Mouse (Mus musculus) spleen, embryonic (tissue): ENCODE results near the gene Kcnk3.

ENCODE experiments used
- CTCF ChIA-PET: fragments of 350-600 bp; sonication (Branson Sonifier 250); formaldehyde crosslinking; loops from one replicate; lab custom pipeline; 2022; lab: Charles Lee

Gene Kcnk3

GRCm38 (mm10) chr5:30612575-30612974 is 24.6 kb downstream of the Kcnk3 start:
- CTCF ChIA-PET, result no interaction called here

GRCm38 (mm10) chr5:30613242-30613641 is 25.3 kb downstream of the Kcnk3 start:
- CTCF ChIA-PET, result no interaction called here

GRCm38 (mm10) chr5:30614221-30614620 is 26.3 kb downstream of the Kcnk3 start:
- CTCF ChIA-PET, result no interaction called here

GRCm38 (mm10) chr5:30615416-30615815 is 27.4 kb downstream of the Kcnk3 start:
- CTCF ChIA-PET, result no interaction called here

- CTCF ChIA-PET, result no interaction called here
Measured at GRCm38 (mm10) chr5:30615819-30616218, 27.8 kb downstream of the Kcnk3 start.

- CTCF ChIA-PET, result interaction anchor here (0.5 kb wide), 1 partner anchor 156 kb away, joined by 3 read pairs; no protein-coding TSS in a partner anchor
Measured at GRCm38 (mm10) chr5:30616644-30617043, 28.7 kb downstream of the Kcnk3 start.

GRCm38 (mm10) chr5:30617357-30617756 is 29.4 kb downstream of the Kcnk3 start:
- CTCF ChIA-PET, result no interaction called here

- CTCF ChIA-PET, result no interaction called here
Measured at GRCm38 (mm10) chr5:30617851-30618250, 29.9 kb downstream of the Kcnk3 start.

GRCm38 (mm10) chr5:30618376-30619003 is 30.5 kb downstream of the Kcnk3 start:
- CTCF ChIA-PET, result no interaction called here

GRCm38 (mm10) chr5:30619211-30619610 is 31.2 kb downstream of the Kcnk3 start:
- CTCF ChIA-PET, result no interaction called here

GRCm38 (mm10) chr5:30620567-30620966 is 32.6 kb downstream of the Kcnk3 start:
- CTCF ChIA-PET, result no interaction called here

- CTCF ChIA-PET, result no interaction called here
Measured at GRCm38 (mm10) chr5:30621211-30621790, 33.3 kb downstream of the Kcnk3 start.

- CTCF ChIA-PET, result no interaction called here
Measured at GRCm38 (mm10) chr5:30621844-30622176, 33.8 kb downstream of the Kcnk3 start.

- CTCF ChIA-PET, result no interaction called here
Measured at GRCm38 (mm10) chr5:30622177-30622840, 34.3 kb downstream of the Kcnk3 start.

- CTCF ChIA-PET, result interaction anchor here (0.7 kb wide), 1 partner anchor 428 kb away, joined by 4 read pairs; no protein-coding TSS in a partner anchor
Measured at GRCm38 (mm10) chr5:30622841-30623185, 34.8 kb downstream of the Kcnk3 start.

- CTCF ChIA-PET, result interaction anchor here (0.7 kb wide), 1 partner anchor 427 kb away, joined by 4 read pairs; no protein-coding TSS in a partner anchor
Measured at GRCm38 (mm10) chr5:30623380-30623779, 35.4 kb downstream of the Kcnk3 start.

GRCm38 (mm10) chr5:30624311-30624710 is 36.3 kb downstream of the Kcnk3 start:
- CTCF ChIA-PET, result no interaction called here

GRCm38 (mm10) chr5:30624908-30625307 is 36.9 kb downstream of the Kcnk3 start:
- CTCF ChIA-PET, result no interaction called here

GRCm38 (mm10) chr5:30625379-30625778 is 37.4 kb downstream of the Kcnk3 start:
- CTCF ChIA-PET, result no interaction called here

- CTCF ChIA-PET, result no interaction called here
Measured at GRCm38 (mm10) chr5:30626331-30627105, 38.5 kb downstream of the Kcnk3 start.

- CTCF ChIA-PET, result no interaction called here
Measured at GRCm38 (mm10) chr5:30628511-30628910, 40.5 kb downstream of the Kcnk3 start.

- CTCF ChIA-PET, result no interaction called here
Measured at GRCm38 (mm10) chr5:30630401-30630800, 42.4 kb downstream of the Kcnk3 start.
